Mouse (Mus musculus): ENCODE data around the gene Ralgapa2. TPM values are rescaled to one million over a fixed set of nuclear protein-coding genes. Genes with fewer than 3 reads are reported as not detected.
"Not testable (repeated sequence)": the region's sequence is repeated elsewhere in the genome, so short reads cannot be mapped to it uniquely, and the experiment has no call there.

Gene Ralgapa2
- total RNA-seq, 2 experiments from 2014 or later, result 5.0 to 17.1 TPM

DNA sequence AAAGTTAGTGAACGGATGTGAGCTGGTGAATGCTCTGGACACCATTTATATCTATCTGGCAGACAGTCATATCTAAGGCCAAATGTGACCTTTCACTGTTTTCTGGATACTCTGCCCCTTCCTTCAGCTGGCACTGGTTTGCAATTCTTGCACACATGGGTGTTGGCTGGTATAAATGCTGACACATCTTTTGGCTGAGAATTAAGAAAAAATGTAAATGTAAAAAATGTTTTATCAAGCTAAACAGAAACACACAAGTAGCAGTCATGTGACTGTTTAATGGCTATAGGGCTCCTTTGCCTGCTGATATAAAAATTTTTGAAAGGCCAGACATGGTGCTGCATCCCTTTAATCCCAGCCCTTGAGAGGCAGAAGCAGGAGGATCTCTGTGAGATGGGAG, 13.0 kb downstream of the Ralgapa2 start:
- ATAC-seq (replicated peaks; ENCODE audit: poor library complexity), result peak; percentile 30

DNA sequence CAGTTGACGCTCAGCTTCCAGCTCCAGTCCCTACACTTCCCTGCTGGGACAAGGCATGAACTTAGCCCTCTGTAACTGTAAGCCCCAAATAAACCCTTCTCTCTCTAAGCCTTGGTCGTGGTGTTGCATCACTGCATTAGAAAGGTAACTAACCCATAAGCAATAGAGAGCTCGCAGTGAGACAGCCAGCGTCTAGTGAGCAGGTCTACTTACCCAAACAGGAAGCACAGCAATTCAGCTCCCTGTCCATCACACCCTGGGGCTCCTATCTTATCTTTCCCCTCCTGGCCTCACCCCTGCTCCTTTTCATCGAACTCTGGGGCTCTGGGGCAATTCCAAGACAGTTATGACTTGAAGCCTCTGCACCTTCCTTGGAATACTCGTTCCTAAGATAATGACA, 13.8 kb downstream of the Ralgapa2 start:
- ATAC-seq (replicated peaks; ENCODE audit: poor library complexity), result peak; percentile 42; the same call in 1 of the 2 replicates

DNA sequence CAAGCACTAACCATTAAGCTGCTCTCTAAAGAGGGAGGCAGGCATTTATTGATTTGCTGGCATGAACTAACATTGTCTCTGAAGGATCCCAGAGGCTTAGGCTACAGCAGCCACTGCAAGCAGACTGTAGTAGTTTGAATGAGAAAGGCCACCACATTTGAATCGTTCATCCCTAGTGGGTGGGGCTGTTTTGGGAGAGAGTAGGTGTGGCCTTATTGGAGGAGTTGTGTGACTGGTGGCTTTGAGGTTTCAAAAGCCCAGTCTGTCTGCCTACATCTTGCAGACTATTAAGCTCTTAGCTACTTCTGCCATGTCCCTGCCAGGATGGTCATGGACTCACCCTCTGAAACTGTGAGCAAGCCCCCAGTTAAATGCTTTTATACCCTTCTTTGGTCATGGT, 15.1 kb downstream of the Ralgapa2 start:
- ATAC-seq (replicated peaks; ENCODE audit: poor library complexity), result peak; percentile 21

DNA sequence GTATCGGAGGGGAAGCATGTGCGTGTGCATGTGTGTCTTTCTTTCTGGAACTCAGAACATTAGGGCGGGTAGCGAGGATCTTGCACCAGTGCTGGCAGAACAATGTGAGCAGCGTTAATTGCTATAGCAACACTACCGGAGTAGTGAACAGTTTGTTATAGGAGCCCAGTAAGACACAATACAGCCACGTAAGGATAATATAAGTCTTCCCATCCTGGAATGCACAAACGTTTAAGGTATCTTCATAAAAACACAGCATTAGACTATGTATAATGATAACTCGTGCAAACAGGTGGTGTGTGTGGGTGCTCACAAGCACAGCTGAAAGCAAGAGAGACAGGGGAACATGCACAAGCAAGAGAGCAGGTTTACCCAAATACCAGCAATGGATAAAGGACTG, 16.4 kb downstream of the Ralgapa2 start:
- no peak for ATAC-seq (replicated peaks; ENCODE audit: poor library complexity)

DNA sequence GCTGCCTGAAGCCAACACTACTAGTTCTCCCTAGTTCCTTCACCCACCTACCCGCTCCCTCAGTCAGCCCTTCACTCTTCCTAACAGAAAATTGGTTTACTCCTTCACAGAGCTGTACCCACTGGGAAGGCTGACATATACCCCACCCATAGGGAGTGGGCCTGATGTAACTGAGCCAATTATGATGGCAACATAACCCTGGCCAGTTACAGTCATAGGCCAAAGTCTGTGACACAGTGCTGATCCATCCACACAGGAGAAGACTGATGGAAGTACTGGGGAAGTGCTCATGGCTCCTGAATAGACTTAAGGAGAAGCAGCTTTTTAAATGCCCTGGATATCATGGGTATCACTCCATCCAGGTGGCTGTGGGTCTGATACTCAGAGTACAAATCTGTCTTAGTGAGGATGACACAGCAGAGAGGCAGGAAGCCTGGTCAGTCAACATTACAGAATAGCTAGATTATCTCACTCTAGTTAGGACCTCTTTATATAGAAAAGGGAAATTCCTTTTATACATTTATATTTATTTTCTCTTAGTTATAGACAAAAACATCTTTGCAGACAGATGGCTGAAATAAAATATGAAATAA, 18.7 kb downstream of the Ralgapa2 start:
- no peak for ATAC-seq (replicated peaks; ENCODE audit: poor library complexity)

DNA sequence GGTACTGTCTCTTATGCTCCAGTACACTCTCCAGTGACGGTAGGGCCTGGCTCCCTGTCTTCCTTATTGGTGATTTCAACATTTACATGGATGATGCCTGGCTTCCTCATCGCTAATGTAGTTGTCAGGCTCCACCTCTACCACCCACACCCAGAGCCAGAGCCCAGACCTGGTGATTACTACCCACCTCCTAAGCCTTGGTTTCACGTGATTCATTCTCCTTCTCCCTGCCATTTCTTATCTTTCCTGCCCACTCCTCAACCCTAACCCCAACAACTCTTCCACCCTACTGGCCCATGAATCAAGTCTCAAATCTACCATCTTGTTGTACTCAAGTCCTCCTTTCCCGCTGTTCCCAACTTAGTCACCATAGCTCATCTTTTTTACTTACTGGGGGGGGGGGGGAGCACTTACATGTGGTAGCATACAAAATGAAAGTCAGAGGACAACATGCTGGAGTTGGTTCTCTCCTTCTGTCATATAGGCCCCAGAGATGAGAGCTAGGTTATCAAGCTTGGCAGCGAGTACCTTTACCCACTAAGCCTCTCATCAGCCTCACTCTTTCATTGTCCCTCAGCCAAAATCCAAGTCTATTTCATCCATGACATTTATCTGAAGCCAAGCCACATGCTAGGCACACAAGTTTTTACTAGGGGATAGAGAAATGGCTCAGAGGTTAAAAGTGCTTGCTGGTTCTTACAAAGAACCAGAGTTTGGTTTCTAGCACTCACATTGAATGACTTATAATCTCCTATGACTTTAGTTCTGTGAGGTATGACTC, 20.1 kb downstream of the Ralgapa2 start:
- ATAC-seq (replicated peaks; ENCODE audit: poor library complexity), result peak; percentile 47

DNA sequence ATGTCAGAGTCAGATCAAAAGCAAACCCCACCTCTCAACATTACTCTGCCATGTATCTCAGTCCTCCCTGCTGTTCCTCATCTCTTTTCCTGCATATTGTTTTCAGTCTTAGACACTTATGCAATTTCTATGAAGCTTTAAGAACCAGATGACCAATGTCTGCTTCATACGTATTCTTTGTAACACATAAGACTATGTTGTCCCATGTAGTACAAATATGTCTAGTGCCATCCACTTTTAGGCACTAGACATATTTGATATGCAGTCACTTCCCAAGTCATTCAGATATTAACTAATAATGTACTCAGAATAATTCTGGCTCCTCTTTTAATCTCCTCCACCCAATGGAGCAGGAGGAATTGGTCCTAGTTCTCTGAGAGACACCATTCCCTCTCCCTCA, 21.2 kb downstream of the Ralgapa2 start:
- ATAC-seq (replicated peaks; ENCODE audit: poor library complexity), result no peak

DNA sequence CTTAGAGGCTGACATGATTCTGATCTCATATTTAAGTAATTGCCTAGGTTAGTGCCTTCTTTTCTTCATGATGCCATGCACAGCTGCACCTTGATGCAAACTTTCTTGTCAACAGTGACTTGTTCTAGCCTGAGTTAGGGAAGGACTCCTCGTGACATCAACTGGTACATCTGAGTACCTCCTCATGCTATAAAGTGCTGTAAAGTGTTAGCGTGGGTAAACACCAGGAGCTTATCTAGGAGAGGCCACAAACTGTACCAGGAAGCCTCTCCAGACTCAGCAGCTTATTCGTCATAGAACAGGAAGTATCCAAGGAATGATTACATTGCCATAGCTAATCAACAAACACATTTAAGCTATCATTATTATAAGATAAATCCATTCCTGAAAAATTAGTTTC, 23.9 kb downstream of the Ralgapa2 start:
- ATAC-seq (replicated peaks; ENCODE audit: poor library complexity), result peak; percentile 27

DNA sequence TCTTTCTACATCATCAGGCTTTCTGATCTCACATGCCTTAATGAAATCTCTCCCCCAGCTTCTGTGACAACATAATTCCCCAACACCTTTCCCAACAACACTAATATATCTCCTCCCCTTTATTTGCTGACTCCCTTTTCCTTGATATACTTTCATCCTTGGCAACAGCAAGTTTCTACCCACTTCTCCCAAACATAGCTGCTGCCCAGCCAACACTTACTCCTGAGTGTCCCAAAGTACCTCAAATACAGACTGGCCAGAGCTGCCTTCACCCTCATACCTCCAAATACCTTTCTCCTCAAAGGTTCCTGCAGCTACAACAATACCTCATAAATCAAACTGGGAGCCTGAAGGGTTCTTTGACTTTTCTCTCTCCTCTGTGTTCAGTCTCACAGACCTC, 29.3 kb downstream of the Ralgapa2 start:
- ATAC-seq (replicated peaks; ENCODE audit: poor library complexity), result no peak

DNA sequence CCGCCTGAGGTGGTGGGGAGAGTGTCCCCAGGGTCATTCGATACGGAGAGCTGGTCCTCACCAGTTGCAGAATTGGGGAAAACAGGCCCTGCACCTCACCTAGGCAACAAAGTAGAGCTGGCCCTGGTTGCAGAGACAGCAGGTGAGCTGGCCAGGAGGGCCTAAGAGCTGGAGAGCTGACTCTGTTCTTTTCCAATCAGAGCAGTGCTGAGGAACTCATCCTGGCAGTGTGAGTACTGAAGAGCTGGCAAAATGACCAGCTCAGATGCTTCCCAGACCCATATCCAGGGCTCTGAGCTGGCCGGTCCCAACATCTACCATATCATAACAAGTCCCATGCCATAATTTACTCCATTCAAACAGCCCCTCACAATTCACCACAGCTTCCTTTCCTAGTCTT, 34.7 kb downstream of the Ralgapa2 start:
- ATAC-seq (replicated peaks; ENCODE audit: poor library complexity), result no peak

DNA sequence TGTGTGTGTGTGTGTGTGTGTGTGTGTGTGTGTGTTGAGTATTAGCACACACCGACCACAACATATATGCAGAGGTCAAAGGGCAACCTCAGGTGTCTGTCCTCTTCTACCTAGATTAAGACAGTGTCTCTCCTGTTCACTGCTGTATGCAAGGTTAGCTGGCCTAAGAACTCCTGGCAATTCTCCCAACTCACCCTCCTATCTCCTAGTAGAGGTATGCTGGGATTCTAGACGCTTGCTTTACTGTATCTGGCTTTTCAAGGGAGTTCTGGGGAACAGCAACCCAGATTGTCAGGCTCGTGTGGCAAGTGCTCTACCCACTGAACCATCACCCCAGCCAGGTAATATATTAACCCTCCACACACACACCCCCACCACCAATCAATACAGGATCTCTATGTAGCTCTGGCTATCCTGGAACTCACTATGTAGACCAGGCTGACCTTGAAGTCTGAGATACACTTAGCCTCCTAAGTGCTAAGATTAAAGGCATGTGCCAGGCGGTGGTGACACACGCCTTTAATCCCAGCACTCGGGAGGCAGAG, 35.6 kb downstream of the Ralgapa2 start:
- no peak for ATAC-seq (replicated peaks; ENCODE audit: poor library complexity)

DNA sequence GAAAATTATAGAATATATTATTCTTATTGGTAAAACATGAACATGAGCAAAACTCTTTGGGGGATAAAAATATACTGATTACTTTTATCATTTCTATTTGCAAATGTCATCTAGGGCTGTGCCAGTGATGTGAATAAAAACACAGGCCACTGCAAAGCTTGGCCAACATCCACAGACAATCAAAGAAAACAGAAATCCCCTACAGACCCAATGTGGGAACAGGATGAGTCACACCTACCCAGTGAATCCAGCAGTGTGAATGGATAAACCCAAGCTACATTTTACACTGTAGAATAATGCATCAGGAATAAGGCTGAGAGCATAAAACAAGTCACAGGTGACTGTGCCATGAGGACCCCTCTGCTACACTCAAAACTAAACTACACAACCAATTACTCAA, 36.1 kb downstream of the Ralgapa2 start:
- ATAC-seq (replicated peaks; ENCODE audit: poor library complexity), result no peak

DNA sequence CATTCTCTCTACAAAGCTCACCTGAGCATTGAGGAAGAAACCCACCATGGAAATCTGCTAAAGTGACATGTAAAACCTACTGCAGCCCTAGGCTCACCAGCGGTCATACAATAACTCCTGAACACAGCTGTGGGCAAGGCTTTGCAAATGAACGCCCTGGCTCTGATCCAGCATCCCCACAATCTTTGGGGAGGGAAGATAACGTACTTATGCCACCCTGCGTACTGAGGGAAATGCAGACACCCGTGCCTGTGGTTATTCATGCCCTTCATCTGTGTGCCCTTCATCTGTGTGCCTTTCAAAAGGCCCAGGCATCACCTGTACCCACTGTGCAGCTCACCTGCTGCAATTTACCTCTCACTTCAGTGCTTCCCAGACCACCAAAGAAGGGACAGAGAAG, 41.2 kb downstream of the Ralgapa2 start:
- peak; percentile 88 for ATAC-seq (replicated peaks; ENCODE audit: poor library complexity)

DNA sequence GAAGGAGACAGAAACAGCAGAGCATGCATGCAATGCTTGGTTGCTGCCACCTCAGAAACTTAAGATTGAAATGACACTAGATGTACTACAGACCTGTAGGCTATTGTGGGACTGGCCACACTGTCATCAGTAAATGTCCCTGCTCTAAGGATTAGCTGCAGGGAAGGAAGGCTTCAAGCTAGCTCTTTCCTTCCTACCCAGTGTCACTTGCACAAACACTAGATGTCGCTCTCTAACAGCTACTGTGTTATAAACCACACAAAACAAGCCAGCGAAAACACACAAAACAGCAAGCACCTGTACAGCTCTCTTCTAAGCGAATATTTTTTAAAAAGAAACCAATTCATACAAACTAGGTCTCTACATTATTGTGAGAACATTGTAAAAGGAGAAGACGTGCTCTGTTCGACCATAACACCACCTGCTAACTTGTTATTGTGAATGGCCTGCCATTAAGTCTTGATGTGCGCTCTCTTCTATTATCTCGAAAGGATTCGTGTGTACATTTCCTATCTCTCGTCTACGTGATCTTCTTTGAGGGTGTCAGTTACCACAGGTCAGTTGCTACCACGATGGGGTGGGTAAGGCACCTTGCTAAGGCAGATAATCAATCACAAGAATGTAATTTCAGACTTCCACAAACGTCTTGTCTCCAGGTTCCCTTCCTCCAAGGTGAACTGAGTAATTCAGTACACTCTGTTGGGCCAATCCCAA, 42.3 kb downstream of the Ralgapa2 start:
- peak; percentile 77 for ATAC-seq (replicated peaks; ENCODE audit: poor library complexity)

DNA sequence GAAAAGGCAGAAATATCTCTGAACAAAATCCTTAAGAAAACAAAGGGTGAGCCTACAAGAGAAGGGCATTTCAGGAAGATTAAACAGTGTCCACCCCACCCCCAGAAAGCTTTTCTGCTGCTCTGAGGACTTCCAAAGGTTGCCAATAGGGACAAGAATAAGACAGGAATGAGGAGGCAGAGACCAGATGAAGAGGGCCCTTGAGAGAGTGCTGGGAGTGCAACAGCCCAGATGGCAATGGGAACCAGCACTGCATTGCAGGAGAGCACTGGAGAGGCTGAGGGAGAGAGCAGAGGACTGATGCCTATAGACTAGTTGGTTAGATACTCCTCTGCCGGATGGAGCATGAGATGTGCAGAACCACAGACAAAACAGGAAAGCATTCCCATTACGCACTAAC, 43.2 kb downstream of the Ralgapa2 start:
- ATAC-seq (replicated peaks; ENCODE audit: poor library complexity), result no peak

DNA sequence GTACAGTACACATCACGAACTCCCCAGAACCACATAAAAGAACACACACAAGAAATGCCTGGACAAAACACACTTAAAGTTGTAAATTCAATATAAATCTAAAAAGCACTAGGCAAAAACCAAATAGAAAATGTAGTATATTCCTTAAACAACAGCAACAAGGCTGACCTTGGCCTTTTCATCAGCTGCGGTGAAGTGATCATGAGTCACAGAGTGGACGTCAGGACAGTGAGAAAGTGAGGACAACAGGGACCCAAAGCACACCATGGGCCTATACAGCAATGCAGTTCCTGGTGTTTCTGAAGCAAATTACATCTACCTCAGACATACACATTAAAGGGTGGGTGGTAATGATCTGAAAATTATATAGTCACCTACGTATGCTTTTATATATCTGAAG, 44.1 kb downstream of the Ralgapa2 start:
- ATAC-seq (replicated peaks; ENCODE audit: poor library complexity), result no peak

DNA sequence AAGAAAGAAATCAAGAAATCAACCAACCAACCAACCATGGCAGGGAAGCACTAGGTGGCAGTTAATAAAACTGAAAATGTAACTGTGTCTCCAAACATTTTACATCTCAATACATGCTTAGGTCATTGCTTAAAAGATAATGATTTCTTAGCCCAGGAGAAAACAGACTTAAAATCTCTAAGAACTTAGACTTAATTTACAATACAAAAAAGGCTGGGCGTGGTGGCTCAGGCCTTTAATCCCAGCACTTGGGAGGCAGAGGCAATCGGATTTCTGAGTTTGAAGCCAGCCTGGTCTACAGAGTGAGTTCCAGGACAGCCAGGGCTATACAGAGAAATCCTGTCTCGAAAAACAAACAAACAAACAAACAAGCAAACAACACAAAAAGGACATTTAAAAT, 45.3 kb downstream of the Ralgapa2 start:
- not testable (repeated sequence) for ATAC-seq (replicated peaks; ENCODE audit: poor library complexity)

DNA sequence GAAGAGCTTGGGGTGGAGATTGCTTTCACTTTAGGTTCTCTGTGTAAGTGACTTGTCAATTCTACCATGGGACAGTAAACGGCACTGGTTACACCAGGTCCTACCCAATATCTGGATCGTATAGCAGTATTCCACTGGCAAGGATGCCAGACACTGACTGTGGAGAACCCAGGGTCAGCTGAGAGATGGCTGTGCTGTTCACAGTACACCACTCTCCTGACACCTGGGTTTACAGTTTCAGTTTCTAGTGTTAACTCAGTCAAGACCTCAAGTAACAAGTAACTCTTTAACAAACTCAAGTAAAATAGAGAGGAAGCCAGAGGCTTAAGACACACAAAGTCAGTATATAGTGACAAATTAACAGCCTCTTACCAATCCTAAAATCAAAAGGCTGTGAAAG, 54.6 kb downstream of the Ralgapa2 start:
- no peak for ATAC-seq (replicated peaks; ENCODE audit: poor library complexity)

DNA sequence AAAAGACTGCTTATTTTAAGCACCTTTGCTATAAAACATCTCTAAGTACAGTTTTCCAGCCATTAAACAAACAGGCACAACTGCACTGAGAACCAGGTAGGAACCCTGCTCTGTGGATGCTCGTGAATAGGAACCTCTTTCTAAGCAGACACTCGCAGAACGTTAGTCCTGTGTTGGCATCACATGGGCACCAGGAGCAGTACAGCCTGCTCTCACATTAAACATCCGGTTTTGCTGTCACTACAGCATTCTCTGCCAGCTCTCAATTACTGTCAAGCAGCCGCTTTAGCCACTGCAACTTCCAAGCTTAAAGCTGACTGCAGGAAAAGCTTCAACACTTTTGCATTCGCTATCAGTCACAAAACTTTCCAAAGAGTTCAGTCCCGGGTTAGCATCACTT, 55.5 kb downstream of the Ralgapa2 start:
- no peak for ATAC-seq (replicated peaks; ENCODE audit: poor library complexity)

DNA sequence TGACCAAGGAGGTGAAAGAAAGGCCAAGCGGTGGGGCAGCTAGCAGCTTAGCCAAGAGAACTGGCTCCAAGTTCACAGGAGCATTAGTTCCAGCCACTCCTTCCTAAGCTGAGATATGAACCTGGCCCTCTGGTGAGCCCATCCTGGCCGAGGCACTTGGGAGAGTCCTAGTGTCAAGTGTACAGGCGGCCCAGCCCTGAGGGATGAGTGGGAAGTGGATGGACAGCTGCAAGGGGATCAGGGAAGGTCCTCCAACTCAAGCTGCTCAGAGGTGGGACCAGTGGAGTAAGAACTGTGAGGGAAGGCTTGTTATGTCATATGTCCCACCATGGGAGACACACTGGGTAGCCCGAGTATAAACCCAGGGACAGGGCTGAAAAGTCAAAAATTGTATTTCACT, 56.1 kb downstream of the Ralgapa2 start:
- ATAC-seq (replicated peaks; ENCODE audit: poor library complexity), result no peak

DNA sequence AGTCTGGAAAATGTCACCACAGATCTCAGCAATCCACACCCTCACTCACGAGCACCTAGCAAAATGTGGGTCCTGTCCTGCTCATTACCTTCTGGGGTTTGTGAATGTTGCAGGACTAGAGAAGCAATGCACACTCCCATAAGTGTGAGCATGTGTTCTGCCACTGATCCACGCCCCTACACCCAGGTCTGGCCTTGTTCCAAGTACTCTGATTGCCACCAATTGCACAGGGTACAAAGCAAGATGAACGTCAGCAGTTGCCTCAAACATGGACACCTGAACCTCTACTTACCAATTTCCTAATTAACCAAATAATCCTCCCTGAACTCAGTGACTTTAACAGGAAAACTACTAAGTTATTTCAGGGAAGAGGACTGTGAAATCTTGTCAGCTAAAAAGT, 68.1 kb downstream of the Ralgapa2 start:
- ATAC-seq (replicated peaks; ENCODE audit: poor library complexity), result no peak
